Mouse (Mus musculus) cerebellum, postnatal 36 days (tissue): Measurements from ENCODE around the gene Mypop.
A peak's percentile ranks its signal among the peaks of the same experiment; 100 is the strongest.

Experiments used
- DNase-seq, 2 experiments: peaks; one replicate each; pipeline ENCODE4 v3.0.0; 2021 to 2022; ENCODE audit warnings: mixed read lengths in 2 of 2

Mypop gene

DNA sequence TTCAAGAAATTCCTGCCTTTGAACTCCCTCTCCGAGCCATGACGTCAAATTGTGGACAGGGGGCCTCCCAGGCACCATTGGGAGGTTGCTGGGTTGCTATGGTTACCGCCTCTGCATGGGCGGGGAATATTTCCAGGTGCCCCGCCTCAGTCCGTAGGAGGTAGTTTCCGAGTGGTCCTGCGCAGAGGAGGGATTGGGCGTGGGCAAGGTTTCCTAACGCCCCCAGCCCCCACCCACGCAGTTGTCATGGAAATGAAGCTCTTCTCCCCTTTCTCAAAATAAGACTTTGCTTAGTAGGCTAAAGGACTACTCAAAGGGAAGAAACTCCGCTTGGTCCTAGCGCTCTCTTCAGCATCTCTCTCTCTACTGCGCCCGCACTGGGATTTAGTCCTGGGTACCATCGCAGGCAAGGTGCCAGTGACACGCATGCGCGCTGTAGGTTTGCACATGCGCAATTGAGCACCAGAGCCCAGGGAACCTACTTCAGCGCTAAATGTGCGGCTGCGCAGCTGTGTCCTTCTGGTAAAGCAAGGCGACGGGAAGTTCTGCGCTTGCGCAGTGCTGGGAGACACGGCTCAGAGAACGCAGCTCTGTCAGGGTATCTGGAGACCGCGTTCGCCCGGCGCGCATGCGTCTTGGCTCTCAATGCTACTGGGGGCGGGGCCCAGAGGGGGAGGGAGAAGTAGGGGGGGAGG, at the start of gene Mypop:
Gene Mypop (plus strand): TSS at position 645 of the 695 bp plus-strand sequence.
- DNase-seq: peak; percentile 100

DNA sequence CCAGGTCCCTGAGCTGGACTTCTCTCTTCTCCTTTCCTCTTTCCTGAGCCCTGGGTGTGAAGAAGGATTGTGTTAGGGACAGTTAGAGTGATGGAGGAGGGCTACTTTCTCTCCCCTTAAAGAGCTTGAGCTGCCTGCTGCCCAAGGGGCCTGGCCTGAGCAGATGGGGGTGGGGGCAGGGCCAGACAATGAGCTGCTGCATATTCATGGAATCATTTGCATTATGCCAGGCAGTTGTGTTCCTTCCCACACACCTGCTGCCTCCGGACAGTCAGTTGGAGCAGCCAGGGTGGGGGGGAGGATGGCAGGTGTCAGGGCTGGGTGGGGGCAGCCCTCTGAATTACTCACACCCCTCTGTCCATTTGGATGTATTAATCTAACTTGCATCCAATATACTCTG, 48.7 kb upstream of the Mypop start:
- no peak for DNase-seq

DNA sequence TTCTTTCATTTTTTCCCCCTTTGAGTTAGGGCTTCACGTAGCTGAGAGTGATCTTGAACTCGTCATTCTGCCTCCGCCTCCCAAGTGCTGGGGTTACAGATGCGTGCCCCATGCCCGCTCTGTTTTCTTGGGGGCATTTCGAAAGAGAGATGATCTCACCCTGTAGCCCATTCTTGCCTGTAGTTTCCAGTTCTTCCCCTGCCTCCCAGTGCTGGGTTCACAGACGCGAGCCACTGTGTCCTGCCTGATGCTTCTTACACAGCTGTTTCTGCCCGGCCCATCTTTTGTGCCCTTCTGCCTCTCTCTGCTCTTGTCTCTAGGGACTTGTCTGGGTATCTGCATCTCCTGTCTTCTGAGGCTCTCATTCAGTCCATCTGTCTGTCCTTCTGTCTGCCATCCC, 48.2 kb upstream of the Mypop start:
- no peak for DNase-seq

DNA sequence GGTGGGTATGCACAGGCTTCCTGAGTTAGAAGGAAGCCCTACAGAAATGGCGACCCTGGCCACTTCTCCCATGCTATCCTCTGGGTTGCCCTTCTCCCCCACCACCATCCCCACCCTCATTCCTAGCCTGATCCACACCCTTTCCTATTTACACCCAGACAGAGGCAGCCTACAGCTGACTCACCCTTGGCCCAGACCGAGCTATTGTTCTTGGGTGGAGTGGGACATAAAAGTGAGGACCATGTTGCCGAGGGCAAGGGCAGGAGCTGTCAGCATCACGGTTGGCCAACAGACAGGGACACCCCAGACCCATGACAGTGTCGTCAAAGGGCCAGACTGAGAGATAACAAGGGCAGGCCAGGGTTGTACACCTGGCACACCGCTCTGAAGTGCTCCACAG, 42.9 kb upstream of the Mypop start:
- no peak for DNase-seq

DNA sequence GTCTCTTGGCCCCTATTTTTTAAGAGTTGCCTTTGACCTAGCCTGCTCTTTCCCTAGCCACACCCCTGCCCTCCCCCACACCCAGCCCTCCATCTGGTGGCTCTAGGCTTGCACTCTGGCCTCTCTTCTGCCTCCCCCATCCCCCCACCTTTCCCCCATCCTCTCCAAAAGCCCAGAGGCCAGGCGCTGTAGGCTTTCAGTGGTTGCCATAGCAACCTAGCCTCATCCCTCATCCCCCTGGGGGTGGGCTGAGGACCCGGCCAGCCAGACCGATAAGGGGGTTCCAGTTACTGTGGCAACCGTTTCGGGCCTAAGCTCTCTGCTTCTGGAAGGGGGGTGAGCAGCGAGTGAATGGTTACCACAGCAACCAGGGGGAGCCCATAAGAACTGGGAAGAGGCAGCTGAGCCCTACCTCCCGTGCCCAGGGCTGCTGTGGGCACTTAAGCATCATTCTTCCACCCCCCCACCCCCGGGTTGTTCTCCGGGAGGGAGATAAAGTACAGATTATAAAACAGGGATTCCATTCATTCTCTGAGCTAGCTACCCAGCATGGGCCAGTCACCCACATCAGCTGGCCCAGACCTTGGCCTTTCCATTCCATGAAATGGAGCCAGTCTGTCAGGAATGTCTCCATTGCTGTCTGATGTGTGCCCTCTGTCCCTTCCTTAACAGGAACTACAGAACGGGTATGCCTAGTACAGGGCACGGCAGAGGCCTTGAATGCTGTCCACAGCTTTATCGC, 41.1 kb upstream of the Mypop start:
- DNase-seq: no peak

DNA sequence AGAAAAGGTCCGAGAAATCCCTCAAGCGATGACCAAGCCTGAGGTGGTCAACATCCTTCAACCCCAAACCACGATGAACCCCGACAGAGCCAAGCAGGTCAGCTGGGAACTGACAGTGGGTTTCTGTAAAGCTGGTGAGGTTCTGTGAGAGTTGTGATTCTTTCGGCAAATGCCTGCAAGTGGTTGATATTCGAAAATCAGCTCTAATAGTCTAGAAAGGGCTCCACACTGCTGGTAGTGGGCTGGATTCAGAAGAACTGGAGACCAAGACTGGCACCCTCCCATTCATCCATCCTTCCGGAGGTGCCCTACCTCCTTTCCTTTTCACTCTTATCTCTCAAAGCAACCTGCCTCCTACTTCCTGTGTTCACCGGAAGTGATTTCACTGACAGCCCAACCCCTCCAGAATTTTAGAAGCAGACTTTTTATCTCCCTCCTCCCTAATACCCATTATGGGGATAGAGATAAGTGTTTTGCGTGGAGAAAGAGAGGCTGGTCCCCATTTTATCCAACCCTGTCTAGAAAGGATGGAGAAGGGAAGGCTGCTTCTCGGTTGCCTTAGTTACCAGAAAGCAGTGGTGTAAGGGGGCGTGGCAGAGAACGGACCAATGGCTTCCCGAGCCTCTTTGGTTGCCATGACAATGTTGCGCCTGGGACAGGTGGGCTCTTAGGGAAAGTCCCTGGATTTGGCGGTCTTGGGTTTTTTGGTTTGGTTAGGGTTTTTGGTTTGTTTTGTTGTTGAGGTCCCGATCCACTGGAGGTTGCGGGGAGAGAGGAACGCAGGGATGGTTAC, 40.3 kb upstream of the Mypop start:
- no peak for DNase-seq

DNA sequence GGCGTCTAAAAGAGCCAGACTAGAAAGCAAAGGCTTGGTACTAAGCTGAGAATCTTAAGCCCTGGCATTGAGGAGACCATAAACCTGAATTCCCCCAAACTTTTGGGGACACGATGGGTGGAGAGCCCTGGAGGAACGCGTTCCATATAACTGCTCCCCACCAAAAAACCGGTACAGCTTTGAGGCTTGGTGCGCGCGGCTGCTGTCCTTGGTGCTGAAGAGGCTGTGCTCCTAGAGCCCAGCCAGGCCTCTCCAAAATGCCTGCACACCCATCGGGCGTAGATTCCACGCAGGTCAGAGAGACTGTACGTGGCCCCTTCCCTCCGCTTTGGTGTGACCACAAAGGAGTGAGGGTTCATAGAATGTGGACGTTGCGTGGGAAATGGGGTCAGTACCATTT, 39.6 kb upstream of the Mypop start:
- no peak for DNase-seq

DNA sequence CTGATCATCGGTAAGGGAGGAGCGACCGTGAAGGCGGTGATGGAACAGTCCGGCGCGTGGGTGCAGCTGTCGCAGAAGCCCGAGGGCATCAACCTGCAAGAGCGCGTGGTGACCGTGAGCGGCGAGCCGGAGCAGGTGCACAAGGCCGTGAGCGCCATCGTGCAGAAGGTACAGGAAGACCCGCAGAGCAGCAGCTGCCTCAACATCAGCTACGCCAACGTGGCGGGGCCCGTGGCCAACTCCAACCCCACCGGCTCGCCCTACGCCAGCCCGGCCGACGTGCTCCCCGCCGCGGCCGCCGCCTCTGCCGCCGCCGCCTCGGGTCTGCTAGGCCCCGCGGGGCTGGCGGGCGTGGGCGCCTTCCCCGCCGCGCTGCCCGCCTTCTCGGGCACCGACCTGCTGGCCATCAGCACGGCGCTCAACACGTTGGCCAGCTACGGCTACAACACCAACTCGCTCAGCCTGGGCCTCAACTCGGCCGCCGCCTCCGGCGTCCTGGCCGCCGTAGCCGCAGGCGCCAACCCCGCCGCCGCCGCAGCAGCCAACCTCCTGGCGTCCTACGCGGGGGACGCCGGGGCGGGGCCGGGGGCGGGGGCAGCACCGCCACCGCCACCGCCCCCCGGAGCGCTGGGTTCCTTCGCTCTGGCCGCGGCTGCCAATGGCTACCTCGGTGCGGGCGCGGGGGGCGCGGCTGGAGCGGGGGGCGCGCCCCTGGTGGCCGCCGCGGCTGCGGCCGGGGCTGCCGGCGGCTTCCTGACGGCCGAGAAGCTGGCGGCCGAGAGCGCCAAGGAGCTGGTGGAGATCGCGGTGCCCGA, 33.3 kb upstream of the Mypop start:
- DNase-seq: peak; percentile 68 to 72

DNA sequence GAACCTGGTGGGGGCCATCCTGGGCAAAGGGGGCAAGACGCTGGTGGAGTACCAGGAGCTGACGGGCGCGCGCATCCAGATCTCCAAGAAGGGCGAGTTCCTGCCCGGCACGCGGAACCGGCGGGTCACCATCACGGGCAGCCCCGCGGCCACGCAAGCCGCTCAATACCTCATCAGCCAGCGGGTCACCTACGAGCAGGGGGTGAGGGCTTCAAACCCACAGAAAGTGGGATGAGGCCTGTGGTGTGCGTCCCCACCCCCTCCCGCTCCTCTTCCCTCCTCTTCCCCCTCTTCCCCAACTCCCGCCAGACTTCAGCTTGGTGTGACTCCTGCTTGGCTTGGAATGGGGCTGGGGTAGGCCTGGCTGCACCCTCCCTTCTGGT, 32.7 kb upstream of the Mypop start:
- DNase-seq: no peak

DNA sequence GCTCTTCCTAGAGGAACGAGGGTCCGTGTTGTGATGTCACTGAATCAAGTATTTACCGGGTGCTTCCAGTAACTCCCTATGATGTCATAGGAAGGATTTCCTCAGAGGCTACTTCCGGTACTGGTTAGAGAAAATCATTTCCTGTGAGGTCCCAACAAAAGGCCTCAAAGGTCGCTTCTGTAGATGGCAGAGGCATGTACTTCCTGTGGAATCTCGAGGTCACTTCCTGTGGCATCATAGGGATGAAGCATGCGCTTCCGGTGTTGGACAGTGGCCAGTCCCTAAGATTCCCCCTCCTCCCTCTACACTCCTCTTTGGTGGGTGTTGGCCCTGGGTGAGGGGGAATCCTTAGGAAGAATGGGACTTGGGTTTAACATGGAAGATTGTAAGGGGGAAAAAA, 31.6 kb upstream of the Mypop start:
- DNase-seq: no peak

DNA sequence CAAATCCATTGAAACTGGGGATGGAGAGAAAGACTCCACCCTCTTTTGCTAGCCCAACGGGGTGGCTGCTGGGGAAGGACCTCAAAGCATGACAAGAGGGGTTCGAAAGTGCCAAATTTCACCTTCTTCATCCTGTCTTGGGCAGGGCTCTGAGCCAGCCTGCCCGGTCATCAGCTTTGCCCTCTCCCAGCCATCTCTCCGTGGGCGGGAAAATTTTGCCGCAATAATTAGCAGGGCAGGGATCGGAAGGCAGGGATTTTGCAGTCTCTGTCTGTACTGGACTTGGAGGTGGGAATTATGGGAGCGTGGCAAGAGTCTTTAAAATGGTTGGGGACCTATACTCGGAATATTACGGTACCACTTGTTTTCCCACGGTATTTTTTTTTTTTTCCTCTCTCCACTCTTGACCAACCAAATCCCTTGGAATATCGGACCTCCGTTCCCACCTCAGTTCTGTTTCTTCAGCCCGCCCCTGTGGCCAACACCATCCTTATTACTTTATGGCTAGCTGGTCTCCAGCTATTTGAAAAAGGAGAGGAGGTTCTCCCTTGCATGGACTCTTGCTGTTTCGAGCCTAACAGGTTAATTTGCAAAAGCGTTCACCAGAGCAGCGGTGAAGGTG, 28.8 kb upstream of the Mypop start:
- no peak for DNase-seq

DNA sequence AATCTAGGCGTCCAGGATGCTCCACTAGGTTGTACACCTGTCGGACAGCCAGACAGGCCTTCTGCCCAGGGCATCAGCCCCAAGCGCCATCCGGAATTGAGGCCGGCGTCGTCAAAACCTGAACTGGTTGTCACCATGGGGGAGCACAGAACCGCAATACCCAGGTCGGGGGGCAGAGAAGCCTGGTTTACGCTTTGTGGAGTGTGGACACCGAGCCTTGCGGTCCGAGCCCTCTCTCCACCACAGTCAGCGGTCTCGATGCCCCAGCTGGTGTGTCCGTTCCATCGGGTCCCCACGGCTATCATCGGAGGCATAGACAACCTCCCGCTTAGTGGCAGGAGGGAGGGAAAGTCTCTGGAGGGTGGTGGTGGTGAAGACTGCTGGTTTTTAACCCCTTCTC, 28.2 kb upstream of the Mypop start:
- DNase-seq: no peak

DNA sequence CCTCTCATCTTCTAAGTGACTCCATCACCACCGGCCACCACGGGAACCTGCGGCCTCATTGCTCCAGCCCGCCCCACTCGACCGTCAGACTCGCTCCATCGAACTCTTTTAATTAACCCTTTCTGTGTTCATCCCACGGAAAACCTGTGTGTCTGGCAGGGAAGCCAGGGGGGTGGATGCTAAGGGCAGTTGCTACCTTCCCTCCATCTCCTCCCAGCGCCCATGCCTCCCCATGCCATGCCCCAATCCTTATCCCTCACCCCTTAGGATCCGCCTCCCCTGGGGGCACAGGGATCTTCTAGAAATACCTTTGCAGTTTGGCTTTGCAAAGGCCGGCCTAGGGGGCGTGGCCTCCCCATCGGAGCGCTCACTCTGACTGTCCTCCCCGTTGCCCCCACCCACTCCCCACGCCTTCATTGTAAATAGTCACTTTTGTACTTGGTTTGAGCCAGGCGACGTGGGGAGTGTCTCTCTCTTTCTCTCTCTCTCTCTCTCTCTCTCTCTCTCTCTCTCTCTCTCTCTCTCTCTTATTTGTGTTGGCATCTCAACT, 27.7 kb upstream of the Mypop start:
- DNase-seq: no peak

DNA sequence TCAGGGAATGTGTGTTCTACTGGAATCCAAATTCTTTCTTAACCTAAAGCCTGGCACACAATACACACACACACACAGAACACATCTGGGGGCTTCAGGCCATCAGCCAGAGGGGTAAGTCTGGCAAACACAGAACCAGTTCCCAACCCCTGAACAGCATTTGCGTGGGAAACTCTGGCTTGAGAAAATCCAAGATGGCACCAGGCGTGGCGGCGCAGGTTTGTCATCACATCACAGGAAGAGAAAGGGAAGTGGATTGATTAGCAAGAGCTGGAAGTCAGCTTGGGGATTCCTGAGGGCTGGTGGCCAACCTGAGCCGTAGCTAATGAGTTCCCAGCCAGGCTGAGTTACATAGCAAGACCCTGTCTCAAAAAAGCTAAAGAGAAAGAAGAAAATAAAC, 25.7 kb upstream of the Mypop start:
- DNase-seq: no peak

DNA sequence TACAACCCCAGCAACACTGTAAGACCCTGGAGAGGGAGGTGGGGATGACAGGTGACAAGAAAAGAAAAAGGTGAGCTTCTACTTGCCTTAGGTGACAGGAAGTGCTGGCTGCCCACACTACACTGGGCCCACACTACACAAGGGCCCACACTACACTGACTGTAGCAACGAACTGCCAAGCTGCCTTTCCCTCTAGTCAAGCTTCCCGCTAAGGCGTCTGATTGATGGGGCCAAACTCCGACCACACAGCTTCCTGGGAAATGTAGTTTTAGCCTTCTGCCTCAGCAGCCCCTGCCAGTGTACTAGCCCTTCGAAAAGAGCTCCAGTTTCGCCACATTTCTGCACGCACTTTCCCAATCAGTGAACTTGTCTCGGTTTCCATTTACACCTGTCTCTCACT, 23.4 kb upstream of the Mypop start:
- no peak for DNase-seq

DNA sequence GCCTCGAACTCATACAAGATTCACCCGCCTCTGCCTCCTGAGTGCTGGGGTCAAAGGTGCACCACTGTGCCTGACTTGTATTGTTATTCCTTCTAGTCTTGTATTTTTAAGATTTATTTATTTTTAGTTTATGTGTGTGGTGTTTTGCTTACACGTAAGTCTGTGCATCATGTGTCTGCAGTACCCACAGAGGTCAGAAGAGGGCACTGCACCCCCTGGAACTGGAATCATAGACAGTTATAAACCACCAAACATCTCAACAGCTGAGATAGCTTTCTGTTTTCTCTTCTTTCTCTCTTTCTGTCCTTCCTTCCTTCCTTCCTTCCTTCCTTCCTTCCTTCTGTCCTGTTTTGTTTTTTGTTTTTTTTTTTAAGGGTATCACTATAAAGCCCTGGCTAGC, 20.1 kb upstream of the Mypop start:
- no peak for DNase-seq

DNA sequence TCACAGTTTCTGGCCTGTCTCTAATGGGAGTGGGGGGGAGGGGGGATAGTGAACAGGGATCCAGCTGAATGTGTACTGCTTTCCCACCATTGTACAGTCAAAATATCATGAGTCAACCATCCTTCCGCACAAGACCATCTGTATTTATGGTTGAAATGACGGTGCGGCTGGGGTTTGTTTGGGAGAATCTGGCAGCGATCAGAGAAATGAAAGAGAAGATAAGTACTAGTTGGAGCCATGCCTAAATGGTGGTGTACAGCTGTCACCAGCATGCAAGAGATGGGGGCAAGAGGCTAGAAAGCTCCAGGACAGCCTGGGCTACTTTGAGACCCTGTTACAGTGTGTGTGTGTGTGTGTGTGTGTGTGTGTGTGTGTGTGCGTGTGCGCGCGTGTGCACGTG, 12.7 kb upstream of the Mypop start:
- DNase-seq: no peak

DNA sequence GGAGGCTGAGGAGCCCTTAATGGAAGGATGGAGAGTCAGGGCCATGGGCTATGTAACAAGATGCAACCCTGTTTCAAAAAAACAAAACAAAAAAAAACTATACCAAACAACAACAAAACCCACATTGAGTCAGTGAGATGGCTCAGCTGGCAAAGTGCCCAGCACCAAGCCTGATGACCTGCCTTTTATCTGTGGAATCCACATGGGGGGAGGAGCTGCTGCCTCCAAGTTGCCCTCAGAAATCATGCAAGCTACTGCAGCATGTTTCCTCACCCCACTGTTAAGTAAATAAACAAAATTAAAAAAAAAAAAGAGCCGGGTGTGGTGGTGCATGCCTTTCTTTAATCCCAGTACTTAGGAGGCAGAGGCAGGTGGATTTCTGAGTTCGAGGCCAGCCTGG, 4.5 kb upstream of the Mypop start:
- no peak for DNase-seq

DNA sequence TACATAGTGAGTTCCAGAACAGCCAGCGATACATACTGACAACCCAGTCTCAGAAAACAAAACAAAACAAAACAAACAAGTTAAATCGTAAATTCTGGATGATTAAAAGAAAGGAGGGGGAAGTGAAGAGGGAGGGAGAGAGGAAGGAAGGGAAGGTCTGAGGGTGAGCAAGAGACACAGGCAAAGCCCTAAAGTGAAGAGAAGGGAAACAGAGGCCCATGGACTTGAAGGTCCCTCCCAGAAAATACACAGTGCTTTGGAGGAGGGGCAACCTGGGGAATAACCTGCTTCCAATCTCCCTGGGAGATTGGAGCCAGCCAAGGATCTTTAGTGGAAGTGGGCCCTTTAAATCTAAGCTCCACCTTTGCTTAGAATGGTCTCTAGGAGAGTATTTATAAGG, 3.9 kb upstream of the Mypop start, which contains the start of gene Nanos2:
Gene Nanos2 (plus strand): TSS at position 301 of the 400 bp plus-strand sequence.
- no peak for DNase-seq

DNA sequence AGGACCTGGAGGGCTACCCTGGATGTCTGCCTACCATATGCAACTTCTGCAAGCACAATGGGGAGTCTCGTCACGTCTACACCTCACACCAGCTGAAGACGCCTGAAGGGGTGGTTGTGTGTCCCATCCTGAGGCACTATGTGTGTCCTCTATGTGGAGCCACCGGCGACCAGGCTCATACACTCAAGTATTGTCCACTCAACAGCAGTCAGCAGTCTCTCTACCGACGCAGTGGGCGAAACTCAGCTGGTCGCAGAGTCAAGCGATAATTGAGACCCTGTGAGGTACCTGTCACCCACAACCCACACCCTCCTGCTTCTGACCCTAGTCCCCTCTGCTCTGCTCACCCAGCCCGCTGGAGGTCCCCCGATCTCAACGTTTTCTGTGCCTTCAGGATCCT, 3.3 kb upstream of the Mypop start:
- DNase-seq: no peak

DNA sequence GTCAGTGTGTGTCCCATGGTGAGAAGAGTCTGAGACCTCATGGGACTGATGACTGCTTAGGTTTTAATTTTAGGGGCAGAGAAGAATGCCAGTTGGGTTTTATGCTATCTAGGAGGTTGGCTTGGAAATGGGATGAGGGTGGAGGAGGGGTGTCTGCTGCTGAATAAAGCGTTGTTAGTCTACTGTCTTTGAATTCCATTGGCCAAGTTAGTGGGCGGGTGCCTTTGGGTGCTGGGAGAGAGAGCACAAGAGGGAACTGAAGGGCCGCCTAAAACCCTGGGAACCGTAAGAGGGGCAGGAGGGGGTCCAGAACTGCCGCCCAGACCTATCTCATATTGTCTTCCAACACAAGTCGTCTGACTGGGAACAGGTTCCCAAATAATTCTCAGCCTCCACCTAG, 2.3 kb upstream of the Mypop start:
- DNase-seq: no peak

DNA sequence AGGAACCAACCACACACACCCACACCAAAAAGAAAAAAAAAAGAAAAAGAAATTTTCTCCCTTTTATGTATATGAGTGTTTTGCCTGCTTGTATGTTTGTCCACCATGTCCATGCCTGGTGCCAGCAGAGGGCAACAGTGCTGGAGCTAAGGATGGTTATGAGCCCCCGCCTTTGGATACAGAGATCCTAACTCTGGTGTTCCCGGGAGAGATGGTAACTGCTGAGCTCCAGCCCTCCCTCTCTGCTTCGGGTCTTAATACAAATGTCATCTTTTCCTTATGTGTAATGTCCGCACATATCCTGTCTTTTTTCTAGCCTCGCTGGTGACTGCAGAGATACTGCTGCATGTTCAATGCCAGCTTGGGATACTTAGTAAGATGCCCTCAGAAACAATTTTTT, 1.1 kb upstream of the Mypop start:
- DNase-seq: peak; percentile 54 to 58
